Mouse (Mus musculus) hematopoietic stem cell, adult 5-6 weeks (primary cell): ENCODE measurements around the gene Fam84b. TPM values are rescaled to one million over a fixed set of nuclear protein-coding genes. Genes with fewer than 3 reads are reported as not detected.

Experiments
- ATAC-seq, 2 experiments: fragments of 125-278 bp in 1 of 2; replicated peaks in 1 of 2; 2 replicates each; pipeline ENCODE4 v1.8.0; 2016 to 2017; ENCODE audit warnings: inconsistent platforms in 2 of 2, mild to moderate bottlenecking in 2 of 2, moderate number of reproducible peaks in 2 of 2, low read depth in 1 of 2, moderate TSS enrichment in 1 of 2; ENCODE audit not compliant: low FRiP score in 2 of 2, poor library complexity in 2 of 2, severe bottlenecking in 2 of 2, insufficient read depth in 1 of 2, low TSS enrichment in 1 of 2
- total RNA-seq: library from RNA; stranded (forward); fragments of 172-1452, 232-1000 nt; gene quantifications from 2 replicates; pipeline ENCODE4 v1.2.3, GENCODE M21; 2017

Gene Fam84b
- total RNA-seq, 1 experiment from 2014 or later = 16.2 TPM

- ATAC-seq = no peak; a peak in 1 of 4 replicates
These were observed 17.3 kb downstream of the Fam84b start for GRCm38 (mm10) chr15:60836321-60836720.

GRCm38 (mm10) chr15:60834598-60835571 is 18.7 kb downstream of the Fam84b start:
- peak in 1 of 2 experiments; percentile 77; a peak in 2 of 4 replicates for ATAC-seq

GRCm38 (mm10) chr15:60833476-60834218 is 19.9 kb downstream of the Fam84b start:
- no peak for ATAC-seq

- ATAC-seq = no peak
These were observed 21.0 kb downstream of the Fam84b start for GRCm38 (mm10) chr15:60832586-60832985.

- no peak for ATAC-seq
These were observed 27.4 kb downstream of the Fam84b start for GRCm38 (mm10) chr15:60826226-60826625.

- peak; percentile 76 to 80 for ATAC-seq
These were observed 28.8 kb downstream of the Fam84b start for GRCm38 (mm10) chr15:60824751-60825227.

GRCm38 (mm10) chr15:60823870-60824709 is 29.5 kb downstream of the Fam84b start:
- ATAC-seq = peak in 1 of 2 experiments; percentile 19; a peak in 1 of 4 replicates

GRCm38 (mm10) chr15:60823620-60823869 is 30.0 kb downstream of the Fam84b start:
- 0 out of 4 replicates have a peak, but pooled peaks have one; percentile 0 to 6 for ATAC-seq

GRCm38 (mm10) chr15:60822803-60823619 is 30.6 kb downstream of the Fam84b start:
- peak; percentile 37 to 52 for ATAC-seq

GRCm38 (mm10) chr15:60822101-60822802 is 31.3 kb downstream of the Fam84b start:
- ATAC-seq = no peak

GRCm38 (mm10) chr15:60818500-60818899 is 35.1 kb downstream of the Fam84b start:
- no peak for ATAC-seq

GRCm38 (mm10) chr15:60816478-60816877 is 37.1 kb downstream of the Fam84b start:
- no peak for ATAC-seq

GRCm38 (mm10) chr15:60814542-60814941 is 39.0 kb downstream of the Fam84b start:
- ATAC-seq = no peak

- no peak for ATAC-seq
These were observed 60.4 kb downstream of the Fam84b start for GRCm38 (mm10) chr15:60793041-60793673.

GRCm38 (mm10) chr15:60789084-60789483 is 64.5 kb downstream of the Fam84b start:
- no peak for ATAC-seq

- ATAC-seq = no peak
These were observed 69.8 kb downstream of the Fam84b start for GRCm38 (mm10) chr15:60783761-60784160.
